Mouse (Mus musculus) intestine, embryonic 16.5 days (tissue): ENCODE data around the gene Cwh43. TPM values are rescaled to one million over a fixed set of nuclear protein-coding genes. Genes with fewer than 3 reads are reported as not detected.
"Not testable (repeated sequence)": the region's sequence is repeated elsewhere in the genome, so short reads cannot be mapped to it uniquely, and the experiment has no call there.

ENCODE experiments used
- ATAC-seq: fragments of 200-750 bp; cut with Nextera tagmentation; 2 replicates; pipeline ENCODE4 v1.8.0; 2017; ENCODE audit warnings: moderate TSS enrichment, moderate library complexity
- H3K27ac ChIP-seq: fragments of 300-500 bp; sonication (generic); 2 replicates; pipeline ENCODE4 v1.5.1; 2014; ENCODE audit warnings: mild to moderate bottlenecking, low read length
- H3K27me3 ChIP-seq: fragments of 300-500 bp; sonication (generic); replicated peaks from 2 replicates; pipeline ENCODE4 v1.6.1; 2014; ENCODE audit warnings: low read length, control low read depth, mixed read lengths; ENCODE audit not compliant: control insufficient read depth, insufficient read depth
- H3K36me3 ChIP-seq: fragments of 300-500 bp; sonication (generic); 2 replicates; pipeline ENCODE4 v1.6.1; 2014; ENCODE audit warnings: low read length, control low read depth; ENCODE audit not compliant: control insufficient read depth, insufficient read depth
- H3K4me1 ChIP-seq: fragments of 300-500 bp; sonication (generic); 2 replicates; pipeline ENCODE4 v1.6.1; 2014; ENCODE audit warnings: low read length, control low read depth, mixed read lengths; ENCODE audit not compliant: control insufficient read depth, insufficient read depth
- H3K4me2 ChIP-seq: fragments of 300-500 bp; sonication (generic); 2 replicates; pipeline ENCODE4 v1.6.1; 2014; ENCODE audit warnings: low read depth, low read length, control low read depth
- H3K4me3 ChIP-seq: fragments of 300-500 bp; sonication (generic); 2 replicates; pipeline ENCODE4 v1.5.1; 2014; ENCODE audit warnings: mild to moderate bottlenecking, low read length
- H3K9ac ChIP-seq: fragments of 300-500 bp; sonication (generic); 2 replicates; pipeline ENCODE4 v1.6.1; 2014; ENCODE audit warnings: low read depth, low read length
- H3K9me3 ChIP-seq: fragments of 300-500 bp; sonication (generic); 2 replicates; pipeline ENCODE4 v1.6.1; 2016; ENCODE audit warnings: low read length, control low read depth; ENCODE audit not compliant: control insufficient read depth
- WGBS: fragments of 180-500 bp; shearing (Covaris S2); extraction: QIAGEN DNeasy Blood & Tissue Kit; methylation state at CpG from one replicate; pipeline ENCODE4 v1.1.7; 2014; 5-methylcytosine and 5-hydroxymethylcytosine counted together
- polyA plus RNA-seq: library from polyadenylated mRNA; unstranded; fragments of >200 nt; fragmentation: Nextera tagmentation; extraction: Ambion mirVana; gene quantifications from 2 replicates; pipeline ENCODE4 v1.2.1, GENCODE M21; 2015

Cwh43 gene
- polyA plus RNA-seq, 1 experiment from 2014 or later, result 0.13 TPM

DNA sequence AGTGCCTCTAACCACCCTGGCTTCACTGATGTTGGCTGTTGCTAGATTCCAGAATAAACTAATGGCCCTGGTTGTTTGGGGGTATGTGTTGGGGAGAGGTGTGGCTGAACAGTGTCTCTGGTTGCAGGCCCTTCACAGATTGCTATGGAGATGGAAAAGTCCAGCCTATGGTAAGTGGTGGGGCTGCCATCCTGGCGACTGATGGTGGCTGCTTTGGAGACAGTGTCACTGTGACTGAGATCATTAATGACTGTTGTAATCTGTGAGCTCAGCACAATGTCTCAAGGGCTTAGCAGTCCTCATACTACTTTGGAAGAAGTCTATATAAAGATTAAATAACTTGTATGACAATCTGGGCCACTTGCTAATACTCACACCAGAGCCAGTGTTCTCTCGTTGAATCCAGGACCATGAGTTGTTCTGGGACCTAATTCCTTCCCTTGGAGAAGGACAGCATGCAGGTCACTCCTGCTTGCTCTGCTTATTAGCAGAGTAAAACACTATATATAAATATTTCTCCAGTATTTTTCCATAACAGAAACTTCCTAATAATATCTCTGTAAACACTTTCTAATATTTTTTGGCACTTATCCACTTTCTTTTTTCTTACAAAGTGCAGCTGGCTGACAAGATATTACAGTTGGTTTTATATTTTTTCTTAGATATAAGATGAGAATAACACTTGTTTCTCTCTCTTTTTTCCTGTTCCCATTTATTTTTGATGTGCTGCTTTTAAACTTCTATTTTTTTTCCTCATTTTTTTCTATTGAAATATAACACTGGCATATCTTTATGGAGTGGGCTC is 48.8 kb downstream of the Cwh43 start:
- WGBS, result 47% methylated on average over 2 of the region's 2 CpGs

DNA sequence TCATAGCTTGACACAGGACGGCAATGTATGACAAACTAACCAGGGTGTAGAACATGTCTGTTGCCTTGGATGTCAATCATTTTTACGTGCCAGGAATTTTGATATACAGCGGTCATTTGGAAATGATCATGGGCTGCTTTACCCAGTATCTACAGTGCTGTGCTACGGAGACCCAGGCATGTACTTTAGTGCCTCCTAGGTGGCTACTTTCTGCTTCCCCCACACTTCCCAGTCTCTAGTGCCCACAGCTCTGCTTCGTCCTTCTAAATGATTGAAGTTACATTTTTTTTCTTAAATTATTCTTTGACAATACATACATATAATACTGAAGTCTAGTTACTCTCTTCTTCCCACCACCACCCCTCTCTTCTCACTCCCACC is 49.4 kb downstream of the Cwh43 start:
- Histone ChIP-seq H3K9ac (no peak overlapping the region), H3K4me3 (no peak overlapping the region), H3K4me1 (no peaks in the 10 kb centered on the region), H3K9me3 (no peaks in the 10 kb centered on the region), H3K36me3 (no peaks in the 10 kb centered on the region), H3K27ac (no peak overlapping the region), H3K27me3 (no peaks in the 10 kb centered on the region), H3K4me2 (no peak overlapping the region)
- no peak for ATAC-seq
- 71% methylated on average over 5 of the region's 5 CpGs for WGBS

More for the DNA sequence above, 48.8 kb downstream of the Cwh43 start:
- Histone ChIP-seq H3K4me2 (no peak overlapping the region), H3K9ac (no peak overlapping the region), H3K27ac (peak overlapping the region; percentile 14), H3K4me1 (no peaks in the 10 kb centered on the region), H3K4me3 (no peak overlapping the region), H3K9me3 (no peaks in the 10 kb centered on the region), H3K27me3 (no peaks in the 10 kb centered on the region), H3K36me3 (no peaks in the 10 kb centered on the region)
- no peak for ATAC-seq

DNA sequence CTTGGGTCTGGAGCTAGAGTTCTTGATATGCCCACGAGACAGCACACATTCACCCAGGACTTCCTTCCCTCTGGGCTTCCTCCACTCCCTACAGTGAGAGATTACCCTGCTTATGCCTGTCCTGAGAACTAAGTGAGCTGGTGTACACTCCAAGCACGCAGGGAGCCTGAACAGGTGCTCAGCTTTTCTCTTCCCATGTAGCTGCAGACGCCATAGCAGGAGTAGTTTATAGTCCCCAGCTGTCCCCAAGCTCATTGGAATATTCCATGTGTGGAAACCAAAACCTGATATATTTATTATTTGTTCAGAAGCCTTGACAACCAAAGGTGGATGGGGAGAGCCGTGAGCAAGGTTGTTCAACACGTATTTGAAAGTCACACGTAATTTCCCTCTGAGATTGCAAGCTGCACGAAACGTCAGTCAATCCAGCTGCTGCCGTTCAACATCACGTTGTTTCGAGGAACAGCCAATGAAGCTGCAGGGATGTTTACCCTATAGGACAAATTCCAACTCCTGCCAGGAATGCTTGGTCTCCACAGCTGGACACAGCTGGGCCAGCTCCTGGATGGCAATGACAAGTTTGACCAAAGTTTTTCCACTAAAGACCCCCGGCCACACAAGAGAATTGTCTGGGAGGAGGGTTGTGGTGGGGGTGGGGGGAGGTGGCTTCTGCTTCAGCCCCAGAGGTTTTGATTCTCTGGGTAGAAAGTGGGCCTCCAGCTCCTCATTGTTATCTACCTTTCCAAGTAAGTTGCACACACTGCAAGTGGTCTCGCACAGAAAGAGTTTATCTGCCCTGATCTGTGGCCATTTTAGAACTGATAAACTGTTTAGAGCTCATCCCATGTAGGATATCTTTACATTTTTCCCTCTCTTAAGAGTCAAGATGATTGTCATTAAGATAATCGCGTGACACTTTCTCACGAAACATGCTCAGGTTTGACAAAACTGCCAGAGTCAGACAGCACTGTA is 62.9 kb downstream of the Cwh43 start:
- H3K9ac ChIP-seq, result no peak overlapping the region
- H3K4me3 ChIP-seq, result no peak overlapping the region
- no peak overlapping the region for H3K4me2 ChIP-seq
- H3K27me3 ChIP-seq, result no peaks in the 10 kb centered on the region
- H3K36me3 ChIP-seq, result no peaks in the 10 kb centered on the region
- ATAC-seq, result peak; percentile 69; the same call in 1 of the 2 replicates
- H3K9me3 ChIP-seq, result 0 out of 2 replicates have a peak, but pooled peaks cover 2% of the 10 kb centered on the region
- H3K27ac ChIP-seq, result peak overlapping the region; percentile 2; the same call in 1 of the 2 replicates
- WGBS, result 59% methylated on average over 16 of the region's 16 CpGs
- no peaks in the 10 kb centered on the region for H3K4me1 ChIP-seq

DNA sequence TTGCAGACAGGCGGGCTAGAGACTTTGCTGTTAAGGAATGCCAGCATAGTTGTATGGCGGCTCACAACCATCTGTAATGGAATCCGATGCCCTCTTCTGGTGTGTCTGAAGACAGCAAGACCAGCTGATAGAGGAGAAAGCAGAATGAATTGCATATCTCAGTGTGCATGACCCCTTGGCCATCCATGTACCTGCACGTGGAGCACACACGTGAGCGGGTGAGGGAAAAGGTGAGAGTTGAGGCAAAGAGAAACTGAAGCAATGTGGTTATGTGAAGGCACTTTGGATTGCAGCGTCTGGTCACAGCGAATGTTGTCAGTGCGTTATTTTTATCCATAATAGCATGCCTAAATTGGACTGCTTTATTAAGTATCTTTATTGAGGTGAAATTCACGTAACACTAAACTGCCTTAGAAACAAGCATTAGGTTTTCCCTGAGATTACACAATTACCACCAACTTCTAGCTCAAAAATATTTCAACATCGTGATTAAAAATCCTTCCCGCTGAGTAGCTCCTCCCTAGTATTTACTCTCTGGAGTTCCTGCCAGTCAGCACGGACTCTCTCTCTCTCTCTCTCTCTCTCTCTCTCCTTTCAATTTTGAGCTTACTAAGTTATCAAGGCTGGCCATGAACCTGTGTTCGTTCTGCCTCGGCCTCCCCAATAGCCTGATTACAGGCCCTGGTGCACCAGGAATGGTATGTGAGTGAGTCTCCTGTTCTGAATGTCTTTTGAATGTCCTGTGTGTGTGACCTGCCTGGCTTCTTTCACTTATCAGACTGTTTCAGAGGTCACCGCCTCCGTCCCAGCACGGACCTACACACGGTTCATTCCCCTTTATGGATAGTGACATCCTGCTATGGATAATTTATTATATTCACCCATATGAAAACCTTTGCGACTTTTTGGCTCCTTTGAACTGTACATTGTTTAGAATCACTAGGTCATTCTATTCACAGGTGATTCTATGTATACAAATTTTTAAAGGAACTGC is 68.8 kb downstream of the Cwh43 start:
- no peak for ATAC-seq
- 77% methylated on average over 20 of the region's 20 CpGs for WGBS
- no peaks in the 10 kb centered on the region for H3K4me1 ChIP-seq
- H3K36me3 ChIP-seq, result no peaks in the 10 kb centered on the region
- H3K27me3 ChIP-seq, result no peaks in the 10 kb centered on the region
- H3K4me3 ChIP-seq, result no peak overlapping the region
- no peak overlapping the region for H3K4me2 ChIP-seq
- H3K9me3 ChIP-seq, result no peaks in the 10 kb centered on the region
- no peak overlapping the region for H3K27ac ChIP-seq
- no peak overlapping the region for H3K9ac ChIP-seq

DNA sequence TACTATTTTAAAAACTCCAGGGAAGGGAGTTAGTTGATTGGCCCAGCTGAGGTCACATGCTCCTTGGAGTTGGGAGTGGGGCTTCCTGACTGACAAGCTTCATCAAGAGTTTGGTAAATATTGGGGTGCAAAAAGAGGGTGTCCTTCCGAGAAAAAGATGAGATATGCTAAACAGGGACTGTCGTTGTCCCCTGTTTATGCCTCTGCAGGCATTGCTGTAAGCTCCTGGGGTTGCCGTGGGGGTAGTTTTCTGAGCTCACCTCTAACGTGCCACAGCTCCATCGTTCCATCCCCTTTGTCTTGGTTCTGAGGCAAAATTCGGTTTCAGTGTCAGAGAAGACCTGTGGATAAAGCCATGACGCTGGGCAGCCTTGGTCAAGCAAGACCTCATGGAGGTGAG is 74.8 kb downstream of the Cwh43 start, which contains the start of gene Dcun1d4:
Gene Dcun1d4 (plus strand): TSS at position 301 of the 400 bp plus-strand sequence.
- Histone ChIP-seq H3K9ac (no peak within 1 kb of the TSS), H3K27ac (no peak within 1 kb of the TSS), H3K4me1 (no peaks in the 10 kb centered on the region), H3K9me3 (no peaks in the 10 kb centered on the region), H3K36me3 (no peaks in the 10 kb centered on the region), H3K4me2 (no peak within 1 kb of the TSS), H3K27me3 (no peaks in the 10 kb centered on the region), H3K4me3 (no peak within 1 kb of the TSS)
- ATAC-seq, result no peak
- 76% methylated on average over 7 of the region's 7 CpGs for WGBS

DNA sequence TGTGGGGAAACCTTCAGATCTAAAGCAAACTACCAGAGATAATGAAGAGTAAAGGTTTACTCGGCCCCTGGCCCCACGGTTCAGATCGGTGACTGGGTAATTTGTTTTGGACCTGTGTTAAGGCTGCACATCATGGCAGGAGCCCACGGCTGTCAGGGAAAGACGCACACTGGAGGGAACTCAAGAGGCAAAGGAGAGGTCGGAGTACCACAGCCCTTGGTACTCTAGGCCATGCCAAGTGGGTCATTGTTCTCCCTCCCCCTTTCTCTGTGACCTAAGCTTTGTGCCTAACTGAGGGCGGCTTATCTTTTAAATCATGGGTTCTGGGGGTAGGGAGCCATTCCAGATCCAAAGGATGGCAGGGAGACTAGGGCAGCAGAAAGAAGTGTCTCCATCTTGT is 75.5 kb downstream of the Cwh43 start:
- H3K27me3 ChIP-seq, result no peaks in the 10 kb centered on the region
- H3K4me1 ChIP-seq, result no peaks in the 10 kb centered on the region
- H3K9ac ChIP-seq, result no peak overlapping the region
- H3K9me3 ChIP-seq, result no peaks in the 10 kb centered on the region
- no peak overlapping the region for H3K4me2 ChIP-seq
- WGBS, result 79% methylated on average over 7 of the region's 7 CpGs
- ATAC-seq, result no peak
- H3K4me3 ChIP-seq, result no peak overlapping the region
- no peaks in the 10 kb centered on the region for H3K36me3 ChIP-seq
- H3K27ac ChIP-seq, result no peak overlapping the region

DNA sequence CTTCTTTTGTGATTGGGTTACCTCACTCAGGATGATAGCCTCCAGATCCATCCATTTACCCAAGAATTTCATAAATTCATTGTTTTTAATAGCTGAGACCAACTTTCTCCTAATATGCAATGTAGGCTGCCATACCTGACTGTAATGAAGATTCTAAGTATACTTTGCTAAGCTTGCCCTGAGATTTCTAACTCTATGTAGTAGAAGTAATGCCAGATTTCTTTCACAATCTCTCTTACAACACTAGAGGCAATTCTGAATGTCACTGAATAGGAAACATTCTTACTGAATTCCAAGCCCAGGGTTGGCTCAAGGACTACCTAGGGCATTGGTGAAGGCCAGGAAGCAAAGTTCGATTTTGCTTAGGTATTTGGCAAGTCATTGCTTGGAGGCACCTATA is 76.5 kb downstream of the Cwh43 start:
- not testable (repeated sequence) for H3K9me3 ChIP-seq

DNA sequence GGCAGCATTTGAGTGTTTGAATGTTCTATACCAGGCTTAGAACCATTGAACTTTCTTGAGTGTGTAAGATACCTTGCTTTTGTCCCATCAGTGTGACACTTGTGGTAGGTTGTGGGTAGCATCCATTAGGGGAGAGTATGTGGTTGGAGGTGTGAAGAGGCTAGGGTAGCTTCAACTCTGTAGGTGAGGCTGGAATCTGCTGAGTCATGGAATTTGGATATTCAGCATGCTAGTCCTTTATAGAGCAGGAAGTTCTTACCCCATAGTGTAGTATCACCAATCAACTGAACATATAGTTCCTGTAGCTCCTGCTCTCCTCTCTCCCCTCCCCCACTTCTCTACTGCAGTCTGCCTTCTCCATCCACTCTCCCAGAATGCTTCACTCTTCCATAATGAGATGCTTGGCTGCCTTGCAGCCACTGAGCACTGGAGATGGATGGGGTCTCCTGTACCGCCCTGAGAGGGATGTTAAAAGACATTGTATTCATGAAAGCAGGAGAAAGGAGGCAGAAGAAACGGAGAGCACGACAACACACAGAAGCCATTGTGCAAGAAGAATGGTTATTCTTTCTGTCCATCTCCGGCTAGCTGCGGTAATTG is 78.2 kb downstream of the Cwh43 start:
- Histone ChIP-seq H3K27ac (no peak overlapping the region), H3K4me1 (no peaks in the 10 kb centered on the region), H3K36me3 (no peaks in the 10 kb centered on the region), H3K9ac (no peak overlapping the region), H3K9me3 (no peaks in the 10 kb centered on the region), H3K27me3 (no peaks in the 10 kb centered on the region), H3K4me3 (no peak overlapping the region), H3K4me2 (no peak overlapping the region)
- 62% methylated on average over 5 of the region's 5 CpGs for WGBS
- ATAC-seq, result no peak

More for the DNA sequence above, 76.5 kb downstream of the Cwh43 start:
- not testable (repeated sequence) for H3K27me3 ChIP-seq, H3K36me3 ChIP-seq, H3K4me2 ChIP-seq, H3K27ac ChIP-seq, H3K4me1 ChIP-seq, H3K4me3 ChIP-seq, ATAC-seq, H3K9ac ChIP-seq
- WGBS, result 82% methylated on average over 1 of the region's 1 CpGs
